Mouse (Mus musculus) erythroblast, embryonic 14.5 days (primary cell): Measurements from ENCODE around the gene Tmem131. TPM values are rescaled to one million over a fixed set of nuclear protein-coding genes. Genes with fewer than 3 reads are reported as not detected.

Source experiments
- H3K27me3 ChIP-seq: 2 replicates; pipeline ENCODE4 v1.6.1; 2012; ENCODE audit warnings: inconsistent platforms; ENCODE audit not compliant: control insufficient read depth
- H3K36me3 ChIP-seq: 2 replicates; pipeline ENCODE4 v1.6.1; 2012; ENCODE audit warnings: mild to moderate bottlenecking, inconsistent platforms; ENCODE audit not compliant: control insufficient read depth
- H3K4me1 ChIP-seq: 2 replicates; pipeline ENCODE4 v1.6.1; 2012; ENCODE audit warnings: inconsistent platforms; ENCODE audit not compliant: control insufficient read depth
- H3K4me3 ChIP-seq: replicated peaks from 2 replicates; pipeline ENCODE3; 2012; ENCODE audit warnings: moderate library complexity, mild to moderate bottlenecking, inconsistent platforms
- H3K9me3 ChIP-seq: 2 replicates; pipeline ENCODE4 v1.6.1; 2012; ENCODE audit warnings: low read length, inconsistent platforms, mixed read lengths; ENCODE audit not compliant: control insufficient read depth
- GATA1 ChIP-seq: IDR thresholded peaks from 2 replicates; pipeline ENCODE4 v1.6.1; 2012; ENCODE audit warnings: low read length, inconsistent platforms, mixed read lengths
- TAL1 ChIP-seq: IDR thresholded peaks from 3 replicates; pipeline ENCODE4 v1.6.1; 2012; ENCODE audit warnings: low read length, inconsistent platforms, mixed read lengths
- polyA plus RNA-seq: library from polyadenylated mRNA; stranded (reverse); fragments of >175 nt; gene quantifications from 2 replicates; pipeline ENCODE4 v1.2.3, GENCODE M21; 2012

The Tmem131 gene
- polyA plus RNA-seq, 1 experiment: 7.8 TPM

DNA sequence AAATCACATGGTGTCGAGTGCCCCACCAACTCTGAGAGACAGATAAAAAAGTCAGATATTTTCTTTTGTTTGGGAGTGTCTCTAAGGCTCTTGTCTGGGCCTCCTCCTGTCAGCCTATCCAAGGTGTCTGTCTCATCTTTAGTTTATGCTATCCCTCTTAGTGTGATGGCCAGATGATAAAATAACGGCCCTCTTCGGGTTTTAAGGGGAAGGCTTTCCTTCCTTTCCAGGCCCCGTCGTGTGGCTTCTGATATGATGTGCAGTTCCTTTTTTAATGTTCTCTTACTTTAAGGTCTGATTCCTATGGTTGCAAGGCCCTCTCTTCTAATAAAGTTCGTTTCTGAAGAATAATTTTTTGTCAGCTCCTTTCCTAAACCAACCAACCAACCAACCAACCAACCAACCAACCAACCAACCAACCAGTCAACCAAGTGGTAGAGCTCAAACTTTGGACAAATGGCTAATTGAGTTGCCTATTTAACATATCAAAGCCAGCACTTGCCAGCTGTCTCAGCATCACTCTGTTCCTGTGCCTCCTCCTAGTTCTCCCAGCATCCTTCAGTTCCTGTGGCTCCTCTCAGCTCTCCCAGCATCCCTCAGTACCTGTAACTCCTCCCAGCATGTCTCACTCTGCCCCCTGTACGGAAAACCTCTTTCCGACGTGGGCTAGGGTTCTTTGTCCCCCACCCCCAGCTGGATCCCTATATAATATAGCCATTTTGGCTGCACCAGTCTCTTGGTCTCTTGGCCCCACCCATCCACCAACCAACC is 38.9 kb upstream of the Tmem131 start:
- Histone ChIP-seq H3K4me1 (no peaks in the 10 kb centered on the region), H3K27me3 (peaks cover 13% of the 10 kb centered on the region), H3K9me3 (no peaks in the 10 kb centered on the region), H3K4me3 (no peak overlapping the region), H3K36me3 (no peaks in the 10 kb centered on the region)
- TF ChIP-seq TAL1: no peak
- no peak for TF ChIP-seq GATA1

DNA sequence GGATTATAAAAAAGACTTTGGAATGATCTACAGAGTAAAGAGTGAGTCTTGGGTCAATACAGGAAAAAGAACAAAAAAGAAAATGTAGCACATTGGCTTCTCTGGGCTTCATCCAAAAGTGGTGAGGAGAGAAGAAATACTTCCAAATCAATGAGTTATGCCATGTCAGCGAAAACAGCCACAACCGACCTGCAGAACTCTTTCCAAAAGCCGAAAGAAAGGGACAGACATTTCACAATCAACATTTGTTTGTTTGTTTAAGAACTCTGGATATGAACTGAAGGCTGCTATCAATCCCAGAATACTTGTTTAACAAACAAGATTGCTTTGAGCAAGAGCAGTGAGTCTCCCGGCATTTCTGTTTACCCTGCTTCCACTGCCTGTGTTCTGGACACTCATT is 33.3 kb upstream of the Tmem131 start:
- Histone ChIP-seq H3K4me3 (no peak overlapping the region), H3K36me3 (no peaks in the 10 kb centered on the region), H3K4me1 (no peaks in the 10 kb centered on the region), H3K27me3 (no peaks in the 10 kb centered on the region), H3K9me3 (peaks cover 2% of the 10 kb centered on the region)
- no peak for TF ChIP-seq TAL1
- TF ChIP-seq GATA1: no peak

DNA sequence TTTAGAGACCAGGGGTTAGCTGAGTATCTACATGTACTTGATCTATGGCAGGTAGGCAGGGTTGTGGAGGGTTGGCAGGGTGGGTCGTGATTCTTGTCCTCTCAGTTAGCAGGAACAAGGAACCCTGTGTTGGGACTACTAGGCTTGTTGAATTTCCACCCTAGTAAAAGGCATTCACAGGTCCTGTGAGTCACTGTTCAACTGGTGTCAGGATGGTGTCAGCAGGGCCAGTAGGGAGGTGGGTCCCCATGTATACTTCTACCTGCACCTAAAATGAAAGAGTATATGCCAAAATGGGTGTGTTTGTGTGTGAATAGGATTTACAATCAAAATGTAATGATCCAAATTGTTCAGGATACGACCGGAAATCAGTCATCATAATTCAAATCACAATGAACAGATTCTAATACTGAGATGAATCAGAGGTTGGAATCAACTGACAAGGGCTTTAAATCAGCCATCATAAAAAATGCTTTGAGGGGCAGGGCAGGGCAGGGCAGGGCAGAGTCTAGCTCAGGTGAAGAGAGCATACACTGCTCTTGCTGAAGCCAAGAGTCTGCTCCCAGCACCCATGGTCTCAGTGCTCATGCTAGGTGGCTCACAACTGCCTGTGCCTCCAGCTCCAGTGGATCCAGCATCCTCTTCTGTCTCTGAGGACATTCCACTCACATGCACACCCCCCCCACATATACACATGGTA is 27.6 kb upstream of the Tmem131 start:
- Histone ChIP-seq H3K27me3 (no peaks in the 10 kb centered on the region), H3K4me3 (no peak overlapping the region), H3K4me1 (no peaks in the 10 kb centered on the region), H3K9me3 (peaks cover 2% of the 10 kb centered on the region), H3K36me3 (no peaks in the 10 kb centered on the region)
- TF ChIP-seq TAL1 (no peak), GATA1 (no peak)

DNA sequence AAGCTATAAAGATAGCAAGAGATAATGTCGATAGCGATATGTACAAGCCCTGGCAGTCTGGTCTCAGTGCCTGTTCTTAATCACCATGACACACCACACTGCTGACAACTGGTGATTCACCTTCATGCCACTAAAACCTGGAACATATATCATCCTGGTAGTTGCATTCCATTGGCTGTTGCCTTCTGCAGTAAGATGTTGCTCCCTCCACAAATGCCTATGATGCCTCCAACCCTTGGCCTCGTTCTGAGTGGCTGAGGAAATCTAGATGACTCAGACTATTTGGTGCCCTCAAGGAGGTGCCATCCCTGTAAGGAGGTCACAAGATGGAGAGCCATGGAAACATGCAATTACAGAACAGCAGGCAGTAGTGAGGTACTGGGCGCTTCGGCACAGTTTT is 22.4 kb upstream of the Tmem131 start:
- no peak for TF ChIP-seq GATA1
- TF ChIP-seq TAL1: no peak
- Histone ChIP-seq H3K9me3 (no peaks in the 10 kb centered on the region), H3K4me1 (no peaks in the 10 kb centered on the region; the same call in 1 of the 2 replicates), H3K27me3 (no peaks in the 10 kb centered on the region), H3K4me3 (no peak overlapping the region), H3K36me3 (no peaks in the 10 kb centered on the region)

DNA sequence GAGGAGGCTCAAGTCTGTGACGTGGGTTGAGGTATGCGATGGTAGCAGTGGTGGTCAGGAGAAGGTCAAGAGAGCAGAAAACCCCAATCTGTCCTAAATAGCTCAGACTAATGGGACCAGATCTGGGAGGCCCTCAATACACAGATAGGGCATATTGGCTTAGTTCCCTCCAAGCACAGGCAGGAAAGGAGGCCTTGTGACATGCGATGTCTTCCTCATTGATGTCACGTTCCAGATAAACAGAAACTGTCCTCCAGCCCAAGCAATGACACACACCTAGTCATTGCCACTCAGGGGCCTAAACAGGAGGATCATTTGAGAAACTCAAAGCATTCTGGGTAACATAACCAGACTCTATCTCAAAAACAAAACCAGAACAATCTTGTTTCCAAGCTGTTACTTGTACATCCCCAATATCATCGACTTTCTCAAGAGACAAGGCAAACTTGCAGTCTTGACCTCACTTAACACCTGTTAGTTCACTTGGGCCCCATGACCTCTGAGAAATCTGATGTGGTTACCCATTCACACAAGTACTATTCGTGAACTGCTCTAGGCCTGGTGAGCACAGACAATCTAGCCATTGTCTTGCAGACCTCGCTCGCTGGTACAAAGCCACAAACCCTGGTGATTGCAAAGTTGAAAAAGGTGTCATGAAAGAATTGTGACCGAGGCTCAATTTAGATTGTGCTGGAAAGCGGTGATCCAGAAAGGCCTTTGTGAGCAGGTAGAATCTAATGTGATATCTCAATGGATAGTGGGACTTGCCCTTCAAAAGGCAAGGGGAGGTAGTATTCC is 19.1 kb upstream of the Tmem131 start:
- no peaks in the 10 kb centered on the region for H3K36me3 ChIP-seq
- no peak overlapping the region for H3K4me3 ChIP-seq
- no peaks in the 10 kb centered on the region for H3K9me3 ChIP-seq
- no peak for TF ChIP-seq TAL1
- TF ChIP-seq GATA1: no peak
- no peaks in the 10 kb centered on the region; the same call in 1 of the 2 replicates for H3K4me1 ChIP-seq
- 0 out of 2 replicates have a peak, but pooled peaks cover 3% of the 10 kb centered on the region for H3K27me3 ChIP-seq

DNA sequence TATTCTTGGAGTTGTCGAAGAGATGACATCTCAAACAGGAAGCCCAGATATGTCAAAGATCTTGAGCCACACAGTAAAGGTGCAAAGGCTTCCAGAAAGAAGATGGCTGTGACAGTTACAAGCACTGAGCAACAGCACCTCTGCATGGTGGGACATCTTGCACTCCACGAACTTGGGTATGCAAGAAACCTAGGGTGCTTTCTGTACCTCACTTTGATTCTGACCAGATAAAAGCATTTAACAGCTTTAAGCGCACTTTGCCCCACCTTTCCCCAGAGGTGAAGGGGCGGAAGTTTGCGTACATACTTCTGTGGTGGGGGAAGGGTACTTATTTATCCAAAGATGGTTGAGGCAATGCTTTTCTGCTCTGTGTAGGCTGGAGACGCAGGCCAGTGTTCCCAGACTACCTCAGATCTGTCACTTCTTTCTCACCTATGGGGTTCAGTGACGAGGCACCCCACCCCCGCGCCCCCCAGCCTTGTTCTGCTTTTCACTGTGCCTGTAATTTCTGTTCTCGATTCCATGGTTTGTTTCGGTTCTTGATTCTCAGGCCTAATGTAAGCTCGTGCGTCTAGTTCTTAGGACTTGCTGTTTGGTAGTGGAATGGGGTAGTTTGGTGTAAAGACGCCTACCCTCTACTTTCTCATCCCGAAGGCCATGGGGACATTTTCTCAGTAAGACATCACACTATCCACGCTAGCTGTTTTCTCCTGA is 17.2 kb upstream of the Tmem131 start:
- Histone ChIP-seq H3K36me3 (no peaks in the 10 kb centered on the region), H3K9me3 (no peaks in the 10 kb centered on the region), H3K4me1 (no peaks in the 10 kb centered on the region; the same call in 1 of the 2 replicates), H3K4me3 (no peak overlapping the region), H3K27me3 (0 out of 2 replicates have a peak, but pooled peaks cover 3% of the 10 kb centered on the region)
- TF ChIP-seq GATA1: no peak
- no peak for TF ChIP-seq TAL1

DNA sequence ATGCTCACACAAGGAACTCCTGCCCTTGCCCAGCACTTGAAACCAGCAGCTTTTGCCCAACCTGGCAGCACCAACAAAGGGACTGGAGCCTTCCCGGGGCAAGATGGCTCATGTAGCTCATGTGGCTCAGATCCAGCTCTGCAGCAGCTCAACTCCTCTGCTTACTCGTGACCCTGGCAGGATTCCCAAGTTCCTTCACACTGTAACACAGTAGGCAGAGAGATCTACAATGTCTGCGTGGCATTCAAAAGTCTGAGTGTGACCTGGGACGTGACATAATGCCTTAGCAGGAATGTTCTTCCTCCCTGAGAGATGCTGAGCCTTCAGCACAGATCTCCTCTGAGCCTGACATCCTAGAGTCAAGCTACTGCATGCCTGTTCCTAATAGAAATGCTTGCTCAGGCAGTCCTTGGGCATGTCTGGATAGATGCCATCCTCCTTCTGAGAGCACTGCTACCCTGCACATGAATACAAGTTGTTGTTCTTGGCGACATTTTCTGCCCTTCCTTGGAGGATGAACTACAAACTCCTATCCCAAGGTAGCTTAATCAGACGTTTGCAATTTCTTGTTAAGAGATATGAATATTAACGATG is 6.2 kb upstream of the Tmem131 start:
- peaks cover 5% of the 10 kb centered on the region for H3K4me1 ChIP-seq
- H3K9me3 ChIP-seq: no peaks in the 10 kb centered on the region
- TF ChIP-seq TAL1 (no peak), GATA1 (no peak)
- no peak overlapping the region for H3K4me3 ChIP-seq
- H3K36me3 ChIP-seq: no peaks in the 10 kb centered on the region
- peaks cover 8% of the 10 kb centered on the region for H3K27me3 ChIP-seq

DNA sequence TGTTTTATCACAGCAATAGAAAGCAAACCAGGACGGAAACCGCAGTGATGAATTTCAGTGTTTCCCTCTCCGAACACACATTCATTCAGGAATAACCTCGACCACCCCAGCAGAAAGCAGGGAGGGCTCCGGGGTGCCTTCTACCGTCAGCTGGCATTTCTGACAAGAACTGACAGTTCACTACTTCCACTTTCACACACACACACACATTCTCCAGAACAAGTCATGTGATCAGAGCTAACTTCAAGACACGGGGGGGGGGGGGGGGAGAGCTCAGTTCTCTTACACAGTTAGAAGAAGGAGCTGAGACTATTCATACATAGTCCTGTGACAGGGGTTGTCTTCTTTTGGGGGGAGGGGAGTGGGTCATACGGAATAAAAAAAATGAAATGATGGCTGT is 4.0 kb upstream of the Tmem131 start:
- no peak for TF ChIP-seq GATA1
- TF ChIP-seq TAL1: no peak
- no peaks in the 10 kb centered on the region for H3K36me3 ChIP-seq
- H3K27me3 ChIP-seq: peaks cover 8% of the 10 kb centered on the region
- no peak overlapping the region for H3K4me3 ChIP-seq
- peaks cover 27% of the 10 kb centered on the region for H3K4me1 ChIP-seq
- H3K9me3 ChIP-seq: no peaks in the 10 kb centered on the region
